Mouse (Mus musculus): ENCODE measurements around the gene Pcca.

Pcca gene

DNA sequence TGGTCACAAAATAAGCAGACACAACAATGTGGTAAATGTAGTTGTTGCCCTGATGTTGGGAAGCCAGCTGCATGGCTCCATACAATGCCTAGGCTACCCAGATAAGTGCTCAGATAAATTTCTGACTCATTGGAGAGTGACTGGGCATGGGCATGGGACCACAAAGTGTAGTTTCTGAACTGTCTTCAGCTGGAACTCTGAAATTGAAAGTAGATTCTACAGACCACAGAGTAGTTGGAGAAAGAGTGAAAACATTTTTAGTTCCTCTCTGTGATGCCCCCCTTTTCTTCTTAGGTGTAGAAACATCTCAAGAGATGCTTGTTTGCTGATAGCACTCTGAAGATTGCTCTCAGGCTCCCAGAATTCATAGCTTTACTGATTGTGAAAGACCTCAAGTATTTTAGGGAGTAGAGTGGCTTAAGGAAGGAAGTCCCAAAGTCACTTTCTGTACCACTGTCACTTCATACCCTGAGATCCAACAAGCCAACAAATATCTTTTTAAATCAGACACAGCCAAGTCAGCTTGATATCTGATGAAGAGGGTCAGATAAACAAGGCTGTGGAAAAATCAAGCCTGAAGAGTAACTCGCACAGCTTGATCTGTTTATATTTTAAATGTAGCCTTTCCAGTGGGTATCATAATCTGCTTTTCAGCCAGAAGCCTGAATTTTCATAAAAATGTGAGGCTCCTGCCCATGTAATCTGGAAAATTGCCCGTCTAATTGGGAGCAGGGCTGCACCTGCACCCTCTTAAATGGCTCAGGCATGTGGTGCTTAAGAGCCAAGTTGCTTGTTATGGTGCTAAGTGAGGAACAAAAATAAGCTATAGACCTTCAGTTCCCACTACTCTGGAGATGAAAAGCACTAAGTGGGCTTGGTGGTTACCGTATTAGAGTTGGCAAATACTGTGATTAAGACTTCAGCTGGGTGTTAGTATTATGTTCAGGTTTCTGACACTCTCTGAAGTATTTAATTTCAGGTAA is 214.0 kb downstream of the Pcca start:
- no peak for DNase-seq (ENCODE audit: low read depth, low spot score)

- DNase-seq (ENCODE audit: low read depth, low spot score), result no peak
These were observed 217.4 kb downstream of the Pcca start for GRCm38 (mm10) chr14:122751552-122751951.

DNA sequence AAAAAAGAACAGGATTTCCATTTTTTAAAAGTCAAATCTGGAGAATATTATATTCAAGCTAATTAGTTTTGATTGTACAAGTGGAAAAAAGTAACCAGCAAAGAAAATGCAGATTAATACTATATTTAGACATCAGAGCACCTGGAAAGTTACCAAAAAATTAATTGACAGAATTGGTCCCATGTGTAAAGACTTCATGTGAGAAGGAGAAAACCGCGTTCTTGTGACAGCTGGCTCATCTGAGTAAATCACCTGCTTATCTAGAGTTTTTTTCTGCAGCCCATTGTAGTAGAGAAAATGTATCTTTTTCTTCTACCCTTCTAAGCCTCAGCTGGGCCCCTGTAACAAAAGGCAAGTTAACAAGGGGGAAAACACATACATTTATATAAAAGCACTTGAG is 219.2 kb downstream of the Pcca start:
- DNase-seq (ENCODE audit: low read depth, low spot score), result no peak

- no peak for DNase-seq (ENCODE audit: low read depth, low spot score)
These were observed 220.2 kb downstream of the Pcca start for GRCm38 (mm10) chr14:122754311-122754710.

DNA sequence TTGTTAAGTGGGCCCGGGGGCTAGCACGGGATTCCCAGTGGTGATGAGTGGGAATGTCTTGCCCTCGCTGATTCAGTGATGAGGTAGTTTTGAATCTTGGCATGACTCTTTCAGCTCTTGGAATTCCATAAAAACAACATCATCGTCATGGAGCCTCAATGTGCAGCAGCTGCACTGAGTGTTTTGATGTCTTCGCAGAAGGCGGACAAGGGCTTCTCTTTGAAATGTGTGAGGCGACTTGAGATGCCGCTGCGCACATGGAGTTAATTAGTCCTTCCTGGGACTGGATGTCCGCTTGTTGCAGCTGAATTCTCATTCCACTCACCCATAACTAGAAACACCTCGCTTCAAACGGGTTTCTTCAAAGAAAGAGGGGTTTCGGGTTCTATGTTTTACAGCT is 221.4 kb downstream of the Pcca start:
- peak; percentile 22 for DNase-seq (ENCODE audit: low read depth, low spot score)

- DNase-seq (ENCODE audit: low read depth, low spot score), result no peak
These were observed 222.5 kb downstream of the Pcca start for GRCm38 (mm10) chr14:122756671-122757070.

DNA sequence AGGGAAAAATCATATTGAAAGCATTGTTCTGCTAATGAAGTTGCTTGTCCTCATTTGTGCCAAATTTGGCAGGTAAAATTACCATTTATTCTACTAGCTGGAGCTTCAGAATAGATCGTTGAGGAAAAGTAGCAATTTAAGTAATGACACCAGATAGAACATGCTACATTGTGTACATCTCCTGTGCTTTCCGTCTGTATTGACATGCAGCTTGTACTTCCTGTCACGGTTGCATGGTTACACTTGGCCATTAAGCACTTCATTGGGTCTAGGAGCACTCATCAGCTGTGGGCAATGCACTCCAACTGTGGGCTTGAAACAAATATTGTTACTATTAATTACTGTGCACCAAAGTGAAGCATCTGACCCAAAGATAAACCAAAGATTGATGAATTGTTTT is 225.8 kb downstream of the Pcca start:
- DNase-seq (ENCODE audit: low read depth, low spot score), result no peak

DNA sequence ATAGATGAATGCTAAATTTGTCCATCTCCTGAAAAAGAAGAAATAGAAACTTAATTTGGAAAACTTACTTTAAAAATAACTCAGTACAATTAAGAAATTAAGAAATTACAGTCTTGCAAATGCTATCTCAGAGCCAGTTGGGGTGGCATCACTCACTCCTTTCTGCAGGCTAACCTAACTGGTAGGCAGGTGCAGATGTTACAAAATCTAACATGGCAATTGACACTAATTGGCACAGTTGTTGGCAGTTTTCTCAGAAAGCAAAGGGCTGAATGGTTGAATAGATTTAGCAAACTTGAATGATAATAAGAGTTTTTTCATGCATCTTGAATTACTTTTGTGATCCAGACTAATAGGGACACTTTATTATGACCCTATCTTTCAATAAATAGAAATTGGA is 226.7 kb downstream of the Pcca start:
- DNase-seq (ENCODE audit: low read depth, low spot score), result no peak

DNA sequence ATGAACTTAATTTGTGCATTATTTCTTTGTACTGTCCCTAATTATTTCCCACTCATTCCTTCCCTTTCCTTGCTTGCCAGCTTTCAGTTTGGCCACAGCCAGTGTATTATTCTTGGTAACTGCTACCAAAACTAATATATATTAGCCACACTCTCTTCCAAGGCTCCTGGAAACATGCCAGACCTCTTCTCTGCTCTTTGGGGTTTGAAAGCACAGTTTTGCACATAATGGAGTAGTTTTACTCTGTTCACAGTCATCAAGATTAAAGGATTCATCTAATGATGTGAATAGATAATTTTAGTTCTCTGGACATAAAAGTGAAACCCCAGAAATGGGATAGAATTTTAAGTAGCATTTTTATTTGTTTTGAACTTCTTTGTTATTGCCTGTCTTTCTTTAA is 228.5 kb downstream of the Pcca start:
- no peak for DNase-seq (ENCODE audit: low read depth, low spot score)

DNA sequence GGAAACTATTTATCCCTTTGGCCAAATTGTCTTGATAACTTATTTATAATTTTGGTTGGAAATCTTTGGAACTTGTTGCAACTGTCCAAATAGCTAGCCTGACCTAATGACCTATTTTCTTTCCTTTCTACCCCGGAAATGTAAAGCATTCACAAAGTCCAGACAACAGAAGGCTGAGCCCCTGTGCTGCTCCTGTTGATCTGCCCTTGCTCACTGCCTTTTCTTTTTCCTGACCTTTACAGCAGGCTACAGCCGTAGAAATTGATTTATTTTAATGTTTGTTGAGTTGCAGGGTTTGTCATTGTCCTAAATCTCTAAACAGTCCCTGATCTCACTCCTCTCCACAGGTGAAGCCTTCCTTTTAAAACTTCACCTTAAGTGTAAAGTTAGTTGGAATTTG is 231.8 kb downstream of the Pcca start:
- no peak for DNase-seq (ENCODE audit: low read depth, low spot score)

DNA sequence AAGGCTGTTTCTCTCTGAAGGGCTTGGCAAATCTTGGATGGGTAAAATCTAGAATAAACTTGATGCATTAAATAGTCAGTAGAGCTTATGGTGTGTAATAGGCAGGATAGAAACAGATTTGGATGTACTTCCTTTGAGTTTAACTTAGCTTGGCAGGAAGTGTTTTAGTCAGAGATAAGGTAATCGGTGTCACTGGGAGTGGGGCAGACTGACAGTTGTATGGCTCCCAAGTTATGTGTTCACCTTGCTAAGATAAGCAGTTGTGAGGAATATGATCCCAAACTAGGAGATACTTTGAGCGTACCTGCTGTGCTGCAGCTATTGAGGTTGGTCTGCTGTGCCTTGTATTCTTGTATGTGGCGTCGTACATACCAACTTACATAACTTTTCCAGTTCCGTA is 232.3 kb downstream of the Pcca start:
- DNase-seq (ENCODE audit: low read depth, low spot score), result no peak

- DNase-seq (ENCODE audit: low read depth, low spot score), result no peak
These were observed 250.6 kb downstream of the Pcca start for GRCm38 (mm10) chr14:122784701-122785100.

- DNase-seq (ENCODE audit: low read depth, low spot score), result no peak
These were observed 254.1 kb downstream of the Pcca start for GRCm38 (mm10) chr14:122788199-122788598.

GRCm38 (mm10) chr14:122790111-122790510 is 256.0 kb downstream of the Pcca start:
- no peak for DNase-seq (ENCODE audit: low read depth, low spot score)

DNA sequence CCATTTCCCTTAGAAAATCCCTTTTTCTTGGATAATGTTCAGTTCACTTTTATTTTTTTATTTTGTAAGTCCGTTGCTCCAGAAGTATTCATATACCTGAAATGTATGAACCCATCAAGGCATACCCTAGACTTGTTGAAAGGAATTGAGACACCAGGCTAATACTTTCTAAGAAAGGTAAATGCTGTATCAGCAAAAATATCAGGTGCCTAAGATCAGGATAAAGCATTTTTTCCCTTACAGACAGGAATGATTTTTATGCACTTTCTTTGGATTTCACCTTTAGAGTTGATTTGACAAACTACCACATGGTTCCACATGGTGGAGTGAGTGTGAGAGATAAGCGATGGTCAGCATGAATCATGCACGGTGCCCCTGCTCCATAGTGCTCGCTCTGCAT is 259.2 kb downstream of the Pcca start:
- no peak for DNase-seq (ENCODE audit: low read depth, low spot score)

GRCm38 (mm10) chr14:122800296-122800695 is 266.2 kb downstream of the Pcca start:
- no peak for DNase-seq (ENCODE audit: low read depth, low spot score)

- DNase-seq (ENCODE audit: low read depth, low spot score), result no peak
These were observed 286.9 kb downstream of the Pcca start for GRCm38 (mm10) chr14:122821002-122821401.

DNA sequence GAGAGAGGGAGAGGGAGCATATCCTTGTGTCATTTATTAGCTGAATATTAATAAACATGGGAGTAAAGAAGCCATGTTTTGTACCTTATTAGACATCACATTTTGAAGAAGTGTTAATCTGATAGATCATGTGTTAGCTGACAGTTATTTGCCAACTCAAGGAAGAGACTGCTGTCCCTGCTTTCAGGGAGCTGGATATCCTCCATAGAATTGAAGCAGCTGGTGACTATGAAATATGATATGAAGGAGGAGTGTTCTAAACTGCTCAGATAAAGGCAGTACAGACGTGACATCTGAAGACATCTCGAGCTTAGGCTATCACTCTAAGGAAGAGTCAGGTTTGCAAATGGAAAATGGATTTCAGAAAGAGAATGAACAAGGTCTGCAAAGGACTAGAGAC is 289.7 kb downstream of the Pcca start:
- DNase-seq (ENCODE audit: low read depth, low spot score), result no peak

DNA sequence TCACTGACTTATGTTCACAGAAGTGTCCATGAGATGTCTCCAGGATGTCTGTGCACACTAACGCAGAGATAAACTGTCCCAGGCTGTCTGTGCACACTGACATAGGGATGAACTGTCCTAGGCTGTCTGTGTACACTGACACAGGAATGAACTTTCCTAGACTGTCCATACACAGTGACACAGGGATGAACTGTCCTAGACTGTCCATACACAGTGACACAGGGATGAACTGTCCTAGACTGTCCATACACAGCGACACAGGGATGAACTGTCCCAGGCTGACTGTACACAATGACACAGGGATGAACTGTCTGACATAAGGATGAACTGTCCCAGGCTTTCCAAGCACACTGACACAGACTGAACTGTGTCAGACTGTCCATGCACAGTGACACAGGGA is 291.3 kb downstream of the Pcca start:
- DNase-seq (ENCODE audit: low read depth, low spot score), result no peak

DNA sequence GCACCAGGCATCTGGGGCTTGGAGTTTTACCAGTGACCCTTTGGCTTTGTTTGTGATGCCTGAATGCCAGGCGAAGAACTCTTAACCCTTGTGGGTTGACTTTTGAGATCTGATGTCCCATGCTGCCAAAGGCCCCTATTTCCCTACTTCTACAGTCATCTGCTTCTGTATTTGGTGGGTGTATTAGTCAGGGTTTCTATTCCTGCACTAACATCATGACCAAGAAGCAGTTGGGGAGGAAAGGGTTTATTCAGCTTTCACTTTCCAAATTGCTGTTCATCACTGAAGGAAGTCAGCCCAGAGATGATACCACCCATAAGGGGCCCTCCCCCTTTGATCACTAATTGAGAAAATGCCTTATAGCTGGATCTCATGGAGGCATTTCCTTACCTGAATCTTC is 296.3 kb downstream of the Pcca start:
- DNase-seq (ENCODE audit: low read depth, low spot score), result no peak

- DNase-seq (ENCODE audit: low read depth, low spot score), result no peak
These were observed 299.5 kb downstream of the Pcca start for GRCm38 (mm10) chr14:122833666-122834065.

DNA sequence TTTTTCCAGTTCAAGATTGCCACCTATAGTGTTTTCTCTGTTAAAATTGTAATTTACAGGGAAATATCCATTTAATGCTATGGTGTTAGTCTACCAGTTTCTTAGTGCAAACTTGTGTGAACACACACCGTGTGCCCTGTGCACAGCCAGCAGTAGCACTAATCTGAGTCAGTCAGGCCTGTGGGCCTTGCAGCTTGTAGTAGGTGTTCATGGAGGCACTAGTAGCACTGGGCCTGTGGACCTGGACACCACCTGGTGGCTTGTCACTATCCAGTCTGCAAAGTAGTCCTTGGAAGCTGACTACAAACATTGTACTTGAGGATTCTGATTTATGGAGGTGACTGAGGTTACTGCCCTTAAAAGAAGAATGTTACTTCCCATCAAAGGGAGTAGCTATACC is 300.6 kb downstream of the Pcca start:
- no peak for DNase-seq (ENCODE audit: low read depth, low spot score)

- no peak for DNase-seq (ENCODE audit: low read depth, low spot score)
These were observed 301.5 kb downstream of the Pcca start for GRCm38 (mm10) chr14:122835487-122836190.
